Mouse (Mus musculus) spleen, adult 2 months (tissue): ENCODE measurements at regions not wholly inside any gene's neighbourhood (a gene's known extent, or its start where the extent isn't known, plus 50 kb on each side); places are given as distances from the start of the nearest gene placed in this dataset.

Experiments used
- DNase-seq, 2 experiments: peaks; one replicate each; pipeline versions ENCODE4 v3.0.0 to v3.0.0-alpha.2; 2012 to 2021; ENCODE audit warnings: low spot score in 2 of 2, low read depth in 1 of 2
- H3K27ac ChIP-seq: fragments of 200-500 bp; 2 replicates; pipeline ENCODE4 v1.5.1; 2012; ENCODE audit warnings: low read length, inconsistent platforms; ENCODE audit not compliant: insufficient read depth
- H3K27me3 ChIP-seq: fragments of 200-500 bp; 2 replicates; pipeline ENCODE4 v1.6.1; 2012; ENCODE audit warnings: mild to moderate bottlenecking, moderate library complexity, low read length, inconsistent platforms; ENCODE audit not compliant: control insufficient read depth, insufficient read depth
- H3K36me3 ChIP-seq: fragments of 200-500 bp; 2 replicates; pipeline ENCODE4 v1.6.1; 2012; ENCODE audit warnings: mild to moderate bottlenecking, low read length, inconsistent platforms; ENCODE audit not compliant: control insufficient read depth, insufficient read depth
- H3K4me1 ChIP-seq: fragments of 200-500 bp; 2 replicates; pipeline ENCODE4 v1.6.1; 2011; ENCODE audit warnings: inconsistent platforms; ENCODE audit not compliant: control insufficient read depth, insufficient read depth, insufficient read length
- H3K4me3 ChIP-seq: fragments of 200-500 bp; 2 replicates; pipeline ENCODE4 v1.5.1; 2011; ENCODE audit warnings: mild to moderate bottlenecking, inconsistent platforms; ENCODE audit not compliant: insufficient read depth, insufficient read length; ENCODE audit errors: extremely low read depth
- CTCF ChIP-seq: fragments of 200-500 bp; IDR thresholded peaks from 2 replicates; pipeline ENCODE4 v1.5.1; 2011; ENCODE audit warnings: mild to moderate bottlenecking, inconsistent platforms; ENCODE audit not compliant: insufficient read depth, insufficient read length, insufficient replicate concordance; ENCODE audit errors: extremely low read depth
- POLR2A ChIP-seq: fragments of 200-500 bp; IDR thresholded peaks from 2 replicates; pipeline ENCODE4 v1.6.1; 2011; ENCODE audit warnings: low read depth, low read length, inconsistent platforms
- WGBS: fragments of 180-500 bp; shearing (Covaris S2); methylation state at CpG from one replicate; pipeline ENCODE4 v1.1.7; 2018; 5-methylcytosine and 5-hydroxymethylcytosine counted together

DNA sequence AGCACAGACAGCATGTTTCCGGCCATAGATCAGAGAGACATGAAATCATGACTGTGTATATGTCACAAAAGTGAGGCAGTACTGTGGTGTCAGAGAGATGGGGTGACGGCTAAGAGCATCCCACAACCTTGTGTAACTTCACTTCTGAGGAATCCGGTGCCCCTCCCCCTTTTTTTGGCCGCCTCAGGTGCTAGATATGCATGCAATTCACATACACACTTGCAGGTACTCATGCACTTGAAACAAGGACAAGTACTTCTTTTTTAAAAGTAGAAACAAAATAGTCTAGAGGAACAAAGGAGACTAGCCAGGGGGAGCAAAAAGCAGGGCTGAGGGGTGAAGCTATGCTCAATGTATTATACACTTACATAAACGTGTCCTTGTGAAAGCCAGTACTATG lies 120.0 kb upstream of the Cnot2 start:
- TF ChIP-seq CTCF (no peak), POLR2A (no peak)
- no peaks in the 10 kb centered on the region for H3K27me3 ChIP-seq
- WGBS = 82% methylated on average over 5 of the region's 5 CpGs

GRCm38 (mm10) chr10:116699711-116700110 lies 118.4 kb upstream of the Cnot2 start:
- H3K4me1 ChIP-seq = no peaks in the 10 kb centered on the region
- no peaks in the 10 kb centered on the region for H3K36me3 ChIP-seq
- no peak for TF ChIP-seq POLR2A
- DNase-seq = no peak
- WGBS = 91% methylated on average over 8 of the region's 8 CpGs
- H3K4me3 ChIP-seq = no peak overlapping the region
- no peaks in the 10 kb centered on the region for H3K27me3 ChIP-seq
- H3K27ac ChIP-seq = no peak overlapping the region

More for the DNA sequence above, 120.0 kb upstream of the Cnot2 start:
- Histone ChIP-seq H3K4me1 (no peaks in the 10 kb centered on the region), H3K27ac (no peak overlapping the region), H3K36me3 (no peaks in the 10 kb centered on the region), H3K4me3 (no peak overlapping the region)
- no peak for DNase-seq

- DNase-seq = no peak
- 89% methylated on average over 14 of the region's 14 CpGs for WGBS
- TF ChIP-seq CTCF (no peak), POLR2A (no peak)
- Histone ChIP-seq H3K36me3 (no peaks in the 10 kb centered on the region), H3K27ac (no peak overlapping the region), H3K27me3 (no peaks in the 10 kb centered on the region), H3K4me1 (no peaks in the 10 kb centered on the region), H3K4me3 (no peak overlapping the region)
These were observed 116.5 kb upstream of the Cnot2 start for GRCm38 (mm10) chr10:116697628-116698316.

DNA sequence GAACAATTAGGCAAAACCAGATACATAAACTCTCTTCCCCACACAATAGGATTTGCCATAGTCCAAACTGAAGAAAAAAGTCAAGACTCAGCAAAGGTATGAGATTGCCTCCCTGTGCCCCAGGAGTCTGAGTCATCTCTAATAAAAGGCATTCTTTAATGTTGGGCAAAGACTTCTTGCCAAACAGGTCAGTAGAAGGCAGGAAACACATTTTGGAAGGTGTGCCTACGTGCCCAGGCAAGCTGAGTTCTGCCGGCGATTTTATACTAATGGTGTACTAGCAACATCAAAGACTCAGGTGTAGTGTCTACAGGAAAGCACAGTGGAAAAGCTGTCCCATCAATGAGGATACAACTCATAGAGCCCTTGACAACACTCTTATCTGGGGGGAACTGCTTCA lies 112.5 kb upstream of the Cnot2 start:
- DNase-seq = no peak
- WGBS = 74% methylated on average over 3 of the region's 3 CpGs
- H3K27ac ChIP-seq = no peak overlapping the region
- no peak overlapping the region for H3K4me3 ChIP-seq
- TF ChIP-seq POLR2A = no peak
- no peak for TF ChIP-seq CTCF
- H3K36me3 ChIP-seq = no peaks in the 10 kb centered on the region
- H3K4me1 ChIP-seq = no peaks in the 10 kb centered on the region
- H3K27me3 ChIP-seq = no peaks in the 10 kb centered on the region

DNA sequence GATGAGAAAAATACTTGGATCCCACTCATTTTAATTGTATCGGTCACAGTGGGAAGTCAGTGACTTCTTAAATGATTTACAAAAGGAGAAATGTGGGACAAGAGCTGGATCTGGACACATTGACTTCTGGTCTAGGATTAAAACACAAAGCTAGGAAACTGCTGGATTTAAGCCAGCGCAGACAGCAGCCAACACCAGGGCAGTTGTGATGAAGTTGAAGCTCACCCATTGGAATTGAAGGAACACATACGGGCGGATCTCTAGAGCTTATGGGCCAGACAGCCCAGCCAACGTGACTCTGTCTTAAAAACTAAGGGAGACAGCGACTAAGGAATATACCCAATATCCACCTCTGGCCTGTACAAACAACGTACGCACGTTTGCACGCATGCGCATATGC lies 105.4 kb upstream of the Cnot2 start:
- no peak overlapping the region for H3K27ac ChIP-seq
- no peaks in the 10 kb centered on the region for H3K27me3 ChIP-seq
- H3K4me3 ChIP-seq = no peak overlapping the region
- TF ChIP-seq CTCF (no peak), POLR2A (no peak)
- 96% methylated on average over 11 of the region's 11 CpGs for WGBS
- DNase-seq = no peak
- H3K36me3 ChIP-seq = no peaks in the 10 kb centered on the region
- H3K4me1 ChIP-seq = no peaks in the 10 kb centered on the region

DNA sequence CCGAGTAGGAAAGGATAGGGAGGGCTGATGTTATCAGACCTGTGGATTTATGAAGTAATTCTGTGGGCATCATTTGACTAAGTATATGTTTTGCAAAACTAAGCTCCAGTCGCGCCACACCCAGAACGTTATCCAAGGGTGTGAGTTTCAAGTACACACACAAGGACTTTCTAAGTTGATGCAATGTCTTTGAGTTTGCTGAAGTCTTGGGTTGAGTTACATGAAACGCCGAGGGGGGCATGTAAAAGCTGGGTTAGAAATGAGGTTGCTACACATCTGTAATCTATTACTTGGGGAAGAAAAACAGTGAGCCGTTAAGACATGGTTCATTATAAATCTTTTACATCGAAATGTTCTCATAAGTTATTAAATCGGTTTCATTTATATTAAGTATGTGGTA lies 102.1 kb upstream of the Cnot2 start:
- no peak overlapping the region for H3K4me3 ChIP-seq

GRCm38 (mm10) chr10:116678950-116679735 lies 97.8 kb upstream of the Cnot2 start:
- Histone ChIP-seq H3K27ac (no peak overlapping the region), H3K4me3 (no peak overlapping the region), H3K4me1 (peaks cover 5% of the 10 kb centered on the region; the same call in 1 of the 2 replicates), H3K36me3 (no peaks in the 10 kb centered on the region), H3K27me3 (no peaks in the 10 kb centered on the region)
- DNase-seq = peak in 1 of 2 experiments; percentile 58
- WGBS = 62% methylated on average over 10 of the region's 10 CpGs
- no peak for TF ChIP-seq CTCF
- TF ChIP-seq POLR2A = no peak

More for the DNA sequence above, 102.1 kb upstream of the Cnot2 start:
- WGBS = 89% methylated on average over 9 of the region's 9 CpGs
- Histone ChIP-seq H3K36me3 (no peaks in the 10 kb centered on the region), H3K4me1 (peaks cover 5% of the 10 kb centered on the region; the same call in 1 of the 2 replicates), H3K27me3 (no peaks in the 10 kb centered on the region), H3K27ac (no peak overlapping the region)
- TF ChIP-seq CTCF (no peak), POLR2A (no peak)
- DNase-seq = no peak
